In the genomic region with DNA sequence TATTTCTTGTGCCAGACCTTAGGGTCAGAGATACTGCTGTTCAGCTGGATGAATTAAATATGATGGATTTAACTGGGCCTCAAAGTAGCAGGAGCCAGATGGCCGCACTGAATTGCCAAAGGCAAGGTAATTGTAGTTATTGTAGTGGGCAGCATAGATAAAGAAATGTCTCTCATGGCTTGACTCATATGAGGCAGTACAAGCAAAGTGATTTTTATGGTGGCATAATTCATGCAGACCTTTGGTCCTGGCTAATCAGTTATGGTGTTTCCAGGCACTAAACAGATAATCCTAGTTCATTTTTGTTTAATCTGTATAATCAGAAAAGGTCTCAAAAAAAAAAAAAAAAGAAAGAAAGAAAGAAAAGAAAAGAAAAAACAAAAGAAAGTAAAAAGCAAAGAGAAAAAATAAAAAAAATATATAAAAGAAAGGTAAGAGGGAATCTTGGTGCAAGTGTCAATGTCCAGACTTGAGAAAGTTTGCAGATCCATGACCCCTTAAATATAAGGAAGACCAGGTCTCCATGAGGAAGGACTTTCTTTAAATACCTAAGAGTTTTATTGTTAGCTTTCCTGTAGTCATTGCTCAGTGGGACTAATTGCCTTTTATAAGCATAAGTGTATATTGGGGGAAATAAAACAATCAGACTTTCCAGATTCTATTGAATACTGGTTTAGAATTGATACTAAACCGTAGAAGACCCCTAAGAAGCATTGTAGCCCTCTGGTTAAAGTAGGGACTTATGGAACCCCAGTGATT, we compare ENCODE assay signal across 19 mouse cellular contexts.
A peak's percentile ranks its signal among the peaks of the same experiment; 100 is the strongest.
DNase-seq lines count a peak whose midpoint lies in the region; ATAC-seq and TF ChIP-seq lines count a peak whose summit lies in the region.
"Had no signal": no experiment of that assay in that cellular context is flagged by ENCODE, and none has a peak within 500 bp of the region (broad histone marks: within the 10 kb centered on the region; RNA-seq: fewer than 3 reads in every experiment).

No protein-coding gene starts in this region.

- no peak overlapping the region for H3K27ac ChIP-seq in midbrain, embryonic 12.5 days (replicated peaks)
- H3K27ac ChIP-seq in midbrain, embryonic 15.5 days = no peak overlapping the region
- H3K27ac ChIP-seq in intestine, postnatal 0 days (ENCODE audit: low read depth, low read length) = no peak overlapping the region
- H3K27ac ChIP-seq: embryonic facial prominence, embryonic 12.5 days; forebrain, embryonic 15.5 days; heart, embryonic 13.5 days had no signal

- H3K27me3 ChIP-seq in midbrain, embryonic 12.5 days = no peaks in the 10 kb centered on the region
- no peaks in the 10 kb centered on the region for H3K27me3 ChIP-seq in midbrain, embryonic 15.5 days (replicated peaks)
- no peaks in the 10 kb centered on the region for H3K27me3 ChIP-seq in intestine, postnatal 0 days (replicated peaks; ENCODE audit: control insufficient read depth, insufficient read depth, low read length)
- H3K27me3 ChIP-seq: embryonic facial prominence, embryonic 12.5 days; forebrain, embryonic 15.5 days; heart, embryonic 13.5 days had no signal

- ATAC-seq in midbrain, embryonic 12.5 days (ENCODE audit: low FRiP score, low read depth) = peak; percentile 30; the same call in 1 of the 2 replicates
- ATAC-seq in midbrain, embryonic 15.5 days (replicated peaks) = no peak
- ATAC-seq in intestine, postnatal 0 days = peak; percentile 94
- ATAC-seq: CD4-positive, CD25-positive, alpha-beta regulatory T cell, adult 4 months; forebrain, embryonic 15.5 days; hindbrain, embryonic 16.5 days had no signal

- 73% methylated on average over 2 of the region's 2 CpGs for WGBS in midbrain, embryonic 12.5 days
- 72% methylated on average over 2 of the region's 2 CpGs for WGBS in midbrain, embryonic 15.5 days
- 32% methylated on average over 2 of the region's 2 CpGs for WGBS in intestine, postnatal 0 days

- DNase-seq in cerebellum, postnatal 10 days = peak; percentile 29 to 58
- DNase-seq in cerebellum, adult 8-10 months = no peak
- DNase-seq in right cerebral cortex, adult 2 months (ENCODE audit: low spot score in 2 of 2) = no peak
- DNase-seq in ovary, postnatal 10 days (ENCODE audit: low spot score) = no peak
- DNase-seq: adrenal gland, postnatal 10 days; B cell, adult 2 months; cerebellum, adult 11-12 months; gastrocnemius, postnatal 36 days; heart, adult 11 months; heart, postnatal 36 days had no signal

- no peak overlapping the region for H3K4me3 ChIP-seq in midbrain, embryonic 12.5 days
- H3K4me3 ChIP-seq in midbrain, embryonic 15.5 days = no peak overlapping the region
- no peak overlapping the region for H3K4me3 ChIP-seq in intestine, postnatal 0 days (ENCODE audit: low read depth, low read length)
- H3K4me3 ChIP-seq: embryonic facial prominence, embryonic 12.5 days; forebrain, embryonic 15.5 days; heart, embryonic 13.5 days had no signal

- no peak overlapping the region for H3K9ac ChIP-seq in midbrain, embryonic 12.5 days (replicated peaks)
- H3K9ac ChIP-seq in midbrain, embryonic 15.5 days = no peak overlapping the region
- H3K9ac ChIP-seq in intestine, postnatal 0 days (ENCODE audit: low read depth, low read length) = no peak overlapping the region
- H3K9ac ChIP-seq: embryonic facial prominence, embryonic 12.5 days; forebrain, embryonic 15.5 days; heart, embryonic 13.5 days had no signal

- H3K4me1 ChIP-seq in midbrain, embryonic 12.5 days = no peaks in the 10 kb centered on the region
- H3K4me1 ChIP-seq in midbrain, embryonic 15.5 days = no peaks in the 10 kb centered on the region
- H3K4me1 ChIP-seq in intestine, postnatal 0 days (replicated peaks; ENCODE audit: control insufficient read depth, insufficient read depth, low read length) = no peaks in the 10 kb centered on the region; the same call in 1 of the 2 replicates
- H3K4me1 ChIP-seq: embryonic facial prominence, embryonic 12.5 days; forebrain, embryonic 15.5 days; heart, embryonic 13.5 days had no signal

- no peaks in the 10 kb centered on the region for H3K9me3 ChIP-seq in midbrain, embryonic 12.5 days
- H3K9me3 ChIP-seq in midbrain, embryonic 15.5 days = no peaks in the 10 kb centered on the region
- no peaks in the 10 kb centered on the region for H3K9me3 ChIP-seq in intestine, postnatal 0 days (ENCODE audit: control insufficient read depth)
- H3K9me3 ChIP-seq: embryonic facial prominence, embryonic 12.5 days; forebrain, embryonic 15.5 days; G1E; heart, embryonic 13.5 days had no signal

- H3K4me2 ChIP-seq in midbrain, embryonic 12.5 days (replicated peaks) = no peak overlapping the region
- no peak overlapping the region for H3K4me2 ChIP-seq in midbrain, embryonic 15.5 days
- no peak overlapping the region for H3K4me2 ChIP-seq in intestine, postnatal 0 days (replicated peaks; ENCODE audit: low read depth)
- H3K4me2 ChIP-seq: embryonic facial prominence, embryonic 12.5 days; forebrain, embryonic 15.5 days; heart, embryonic 13.5 days had no signal

- H3K36me3 ChIP-seq in midbrain, embryonic 12.5 days = no peaks in the 10 kb centered on the region
- no peaks in the 10 kb centered on the region for H3K36me3 ChIP-seq in midbrain, embryonic 15.5 days (replicated peaks)
- H3K36me3 ChIP-seq in intestine, postnatal 0 days (ENCODE audit: control insufficient read depth, insufficient read depth) = no peaks in the 10 kb centered on the region
- H3K36me3 ChIP-seq: embryonic facial prominence, embryonic 12.5 days; forebrain, embryonic 15.5 days; G1E; heart, embryonic 13.5 days had no signal

- no peak for TF ChIP-seq CTCF in intestine, postnatal 0 days (IDR thresholded peaks at IDR 0.05; ENCODE audit: low read depth)

Comparison
In these comparisons a context has a peak if more than half of its experiments do, and no peak if none do; other contexts are left out.
1. DNase-seq: peak in cerebellum, postnatal 10 days (2 of 2); none in cerebellum, adult 8-10 months (single experiment), right cerebral cortex, adult 2 months (0 of 2) and ovary, postnatal 10 days (single experiment).